Mouse (Mus musculus) olfactory bulb, adult 2 months (tissue): ENCODE measurements around the gene Abtb2.

Experiments used
- CTCF ChIP-seq: fragments of 200-500 bp; IDR thresholded peaks from 2 replicates; pipeline ENCODE4 v1.5.1; 2012; ENCODE audit warnings: low read depth, mild to moderate bottlenecking, low read length, moderate library complexity; ENCODE audit not compliant: insufficient read depth
- POLR2A ChIP-seq: fragments of 200-500 bp; IDR thresholded peaks from 2 replicates; pipeline ENCODE4 v1.6.1; 2012; ENCODE audit warnings: mild to moderate bottlenecking, low read depth, low read length, moderate library complexity; ENCODE audit not compliant: insufficient read depth

DNA sequence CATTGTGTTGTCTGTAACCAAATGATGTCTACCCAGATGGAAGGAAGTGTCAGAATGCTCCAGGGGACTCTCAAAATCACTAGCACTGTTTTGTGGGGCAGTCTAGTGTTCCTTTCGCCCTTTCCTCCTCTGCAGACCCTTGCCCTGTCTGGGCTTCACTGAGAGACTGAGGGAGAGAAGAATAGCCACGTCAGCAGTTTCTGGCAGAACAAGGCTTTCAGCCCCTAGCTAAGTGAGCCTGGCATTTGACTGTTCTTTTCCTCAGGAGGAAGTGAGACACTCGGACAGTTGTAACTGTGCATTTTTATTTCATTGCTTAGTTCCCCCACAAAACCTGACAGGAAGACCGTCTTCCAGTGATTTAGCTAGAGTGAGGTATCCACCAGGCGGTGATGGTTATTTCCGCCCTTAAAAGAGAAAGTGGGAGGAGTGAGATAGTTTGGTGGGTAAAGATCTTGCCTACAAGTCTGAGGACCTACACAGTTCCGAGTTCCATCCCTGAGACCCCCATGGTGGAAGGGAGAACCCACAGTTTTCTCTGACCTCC, 106.5 kb downstream of the Abtb2 start:
- TF ChIP-seq CTCF (no peak), POLR2A (no peak)
